Mouse (Mus musculus) lung, postnatal 10 days (tissue): ENCODE data around the gene Creld1.

Experiments used
- DNase-seq: peaks from one replicate; pipeline ENCODE4 v3.0.0; 2021

The Creld1 gene

DNA sequence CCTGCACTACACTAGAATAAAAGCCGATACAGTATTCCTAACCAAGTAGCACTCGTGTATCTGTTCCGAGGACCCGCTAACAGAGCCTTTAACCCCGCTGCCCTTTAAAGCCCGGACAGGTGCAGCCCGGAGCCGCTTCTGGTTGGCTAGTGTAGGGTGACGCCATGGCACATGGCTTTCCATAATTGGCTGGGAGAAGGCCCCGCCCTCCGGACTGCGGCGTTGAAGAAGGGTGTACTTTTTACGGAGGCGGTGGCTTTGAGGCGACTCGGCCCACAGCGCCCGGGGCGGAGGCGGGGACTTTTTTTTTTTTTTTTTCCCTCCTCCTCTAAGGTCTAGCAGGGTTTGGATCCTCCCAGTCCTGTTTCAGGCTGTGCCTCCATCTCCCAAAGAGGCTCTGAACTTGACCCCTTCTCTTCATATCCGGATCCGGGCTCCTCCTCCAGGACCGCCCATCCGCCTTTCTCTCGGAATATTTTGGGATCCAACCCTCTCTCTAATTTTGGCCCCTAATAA, at the start of gene Creld1:
Creld1 (plus strand) TSS at position 198 of the 516 bp plus-strand sequence.
- DNase-seq = peak; percentile 97

DNA sequence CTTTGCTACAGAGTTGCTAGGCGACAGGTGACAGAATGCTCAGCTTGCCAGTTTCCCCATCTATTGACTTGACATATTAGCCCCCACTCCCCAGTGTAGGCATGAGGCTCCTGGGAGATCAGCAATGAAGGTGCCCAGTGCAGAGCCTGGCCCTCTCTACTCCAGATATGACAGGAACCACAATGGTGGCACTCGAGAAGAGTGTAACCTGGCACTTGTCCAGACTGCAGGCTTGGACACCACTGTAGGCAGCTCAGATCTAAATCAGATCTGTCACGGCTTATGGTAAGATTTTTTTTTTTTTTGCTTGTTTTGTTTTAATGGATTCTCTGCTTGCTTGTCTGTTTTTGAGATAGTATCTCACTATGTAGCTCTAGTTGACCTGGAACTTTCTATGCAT, 49.4 kb upstream of the Creld1 start:
- no peak for DNase-seq

DNA sequence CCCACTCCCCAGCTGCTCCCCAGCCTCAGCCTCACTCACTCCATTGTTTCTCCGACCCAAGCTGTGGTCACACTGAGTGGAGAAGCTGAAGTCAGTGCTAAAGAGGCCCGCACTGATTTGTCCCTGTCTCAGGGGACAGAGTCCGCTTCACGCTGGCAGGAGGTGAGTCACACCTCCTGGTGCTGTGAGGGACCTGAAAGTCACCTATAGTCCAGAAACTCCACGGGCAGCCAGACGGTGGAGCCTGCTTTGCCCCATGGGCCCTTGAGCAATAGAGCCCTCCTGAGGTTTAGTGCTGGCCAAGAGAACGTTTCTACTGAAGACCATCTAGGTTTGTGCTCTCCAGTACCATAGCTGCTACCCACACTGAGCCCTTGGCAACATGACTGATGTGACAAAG, 48.4 kb upstream of the Creld1 start:
- DNase-seq = no peak

DNA sequence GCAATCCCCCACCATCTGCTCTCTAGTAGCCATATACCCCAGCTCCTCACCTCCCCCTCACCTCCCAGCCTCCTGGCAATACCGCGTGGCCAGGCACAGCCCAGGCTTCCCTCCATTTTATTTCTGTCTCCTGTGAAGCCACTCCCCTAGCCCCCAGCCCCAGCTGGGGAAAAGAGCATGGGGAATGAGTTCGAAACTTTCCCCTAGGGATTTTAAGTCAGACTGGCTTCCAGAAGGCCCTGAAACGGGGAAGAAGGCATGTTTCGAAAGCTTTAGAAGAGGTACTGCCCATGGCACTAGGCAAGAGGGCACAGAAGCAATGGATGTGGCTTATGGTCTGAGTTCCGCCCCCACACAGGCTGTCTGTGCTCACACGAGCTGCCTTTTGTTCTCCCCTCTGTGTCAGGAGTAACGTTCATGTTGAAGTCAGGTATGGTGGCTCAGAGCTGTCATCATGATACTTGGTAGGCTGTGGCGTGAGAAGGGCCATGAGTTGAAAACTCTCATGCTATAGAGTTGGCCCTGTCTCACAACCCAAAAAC, 47.4 kb upstream of the Creld1 start, which contains the start of gene Cidec:
Cidec (minus strand) TSS at position 97 of the 542 bp plus-strand sequence.
- no peak for DNase-seq

DNA sequence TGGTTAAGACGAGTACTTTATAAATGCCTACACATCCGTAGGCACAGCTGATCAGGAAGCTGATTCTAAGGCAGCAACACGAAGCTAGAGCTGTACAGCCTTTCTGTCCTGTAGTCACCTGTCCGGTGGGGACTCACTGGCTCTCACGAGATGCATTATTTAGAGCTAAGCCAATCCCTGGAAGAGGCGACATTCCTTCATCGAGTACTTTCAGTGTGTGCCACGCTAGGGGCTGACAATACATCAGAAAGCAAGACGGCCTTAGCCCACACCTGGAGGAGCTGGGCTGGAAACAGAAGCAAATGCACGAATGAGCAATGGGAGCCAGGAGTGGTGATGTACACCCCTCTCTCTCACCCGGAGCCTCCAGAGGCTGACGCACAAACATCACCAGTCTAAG, 46.0 kb upstream of the Creld1 start:
- DNase-seq = no peak

DNA sequence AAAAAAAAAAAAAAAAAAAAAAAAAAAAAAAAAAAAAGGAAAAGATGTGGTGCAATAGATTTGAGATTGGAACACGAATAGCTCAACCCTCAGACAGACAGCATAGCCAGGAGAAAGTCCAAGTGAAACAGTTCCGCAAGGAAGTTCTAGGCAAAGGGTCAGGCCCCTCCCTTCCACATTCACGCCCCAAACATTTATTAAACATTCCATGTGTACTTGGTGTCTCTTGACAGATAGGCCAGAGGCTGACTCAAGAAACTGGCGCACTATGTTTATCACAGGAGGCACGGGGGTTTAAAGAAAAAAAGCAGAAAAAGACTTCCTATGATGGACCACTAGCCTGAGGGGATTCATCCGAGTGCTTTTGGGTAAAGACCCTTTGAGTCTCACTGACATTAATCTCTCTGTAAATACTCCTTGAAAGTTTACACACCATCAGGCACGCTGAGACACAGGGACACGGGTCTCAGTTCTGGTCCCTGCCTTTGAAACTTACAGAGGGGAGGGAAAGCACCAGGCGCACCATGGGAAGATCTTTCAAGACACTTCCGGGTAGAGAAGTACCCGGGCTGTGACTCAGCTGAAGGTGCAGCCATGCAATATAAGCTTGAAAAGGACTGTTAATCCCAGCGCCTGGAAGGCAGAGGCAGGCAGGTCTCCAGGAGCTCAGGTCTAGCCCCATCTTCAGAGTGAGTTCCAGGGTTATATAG, 44.2 kb upstream of the Creld1 start:
- no peak for DNase-seq

DNA sequence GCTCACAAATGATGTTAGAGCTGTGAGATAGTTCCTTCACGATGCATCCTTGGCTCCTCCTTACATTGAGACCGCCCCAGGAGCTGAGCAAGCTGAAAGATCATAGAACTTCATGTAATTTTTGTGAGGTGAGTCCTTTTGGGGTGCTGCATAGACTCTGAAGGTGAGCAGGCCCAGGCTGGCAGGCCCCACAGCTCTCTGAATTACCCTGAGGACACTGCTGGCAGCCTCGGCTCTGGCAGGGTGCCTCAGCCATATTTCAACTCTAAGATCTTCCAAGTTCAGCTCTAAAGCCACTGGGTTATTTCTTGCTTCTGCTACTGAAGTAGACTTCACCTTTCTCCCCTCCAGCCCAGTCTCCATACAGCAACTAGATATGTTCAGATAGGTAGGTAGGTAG, 42.4 kb upstream of the Creld1 start:
- no peak for DNase-seq

DNA sequence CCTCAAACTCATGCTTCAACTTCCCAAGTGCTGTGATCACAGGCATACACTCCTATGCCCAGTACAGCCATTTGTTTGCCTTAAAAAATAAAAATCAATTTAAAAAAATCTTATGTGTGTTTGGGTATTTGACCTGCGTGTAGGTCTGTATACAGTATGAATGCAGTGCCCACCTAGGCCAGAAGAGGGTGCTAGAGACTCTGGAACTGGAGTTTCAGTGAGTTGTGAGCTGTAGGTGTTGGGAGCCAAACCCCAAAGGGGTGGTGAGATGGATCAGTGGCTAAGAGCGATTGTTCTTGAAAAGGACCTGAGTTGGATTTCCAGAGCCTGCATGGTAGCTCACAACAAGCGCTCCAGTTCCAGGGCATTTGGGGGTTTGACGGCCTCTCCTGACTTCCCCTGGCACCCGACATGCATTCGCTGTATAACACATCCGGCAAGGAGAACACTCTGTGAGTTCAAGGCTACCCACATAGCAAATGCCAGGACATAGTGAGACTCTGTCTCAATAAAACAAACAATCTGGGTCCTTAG, 41.9 kb upstream of the Creld1 start:
- peak; percentile 80 for DNase-seq

DNA sequence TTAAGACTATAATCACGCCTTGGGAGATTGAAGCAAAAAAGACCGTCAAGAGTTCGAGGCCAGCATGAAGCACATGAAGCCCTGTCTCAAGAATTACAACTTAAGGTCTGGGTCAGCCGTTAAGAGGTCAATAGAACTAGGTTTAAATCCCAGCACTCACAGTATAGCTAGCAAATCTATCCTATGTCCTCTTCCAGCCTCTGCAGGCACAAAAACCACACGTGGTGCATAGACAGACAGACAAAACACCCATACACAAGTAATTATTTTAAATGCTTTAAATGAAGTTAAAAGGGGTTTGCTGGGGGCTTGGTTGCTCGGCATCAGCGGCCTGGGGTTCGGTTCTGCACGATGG, 41.0 kb upstream of the Creld1 start:
- no peak for DNase-seq

DNA sequence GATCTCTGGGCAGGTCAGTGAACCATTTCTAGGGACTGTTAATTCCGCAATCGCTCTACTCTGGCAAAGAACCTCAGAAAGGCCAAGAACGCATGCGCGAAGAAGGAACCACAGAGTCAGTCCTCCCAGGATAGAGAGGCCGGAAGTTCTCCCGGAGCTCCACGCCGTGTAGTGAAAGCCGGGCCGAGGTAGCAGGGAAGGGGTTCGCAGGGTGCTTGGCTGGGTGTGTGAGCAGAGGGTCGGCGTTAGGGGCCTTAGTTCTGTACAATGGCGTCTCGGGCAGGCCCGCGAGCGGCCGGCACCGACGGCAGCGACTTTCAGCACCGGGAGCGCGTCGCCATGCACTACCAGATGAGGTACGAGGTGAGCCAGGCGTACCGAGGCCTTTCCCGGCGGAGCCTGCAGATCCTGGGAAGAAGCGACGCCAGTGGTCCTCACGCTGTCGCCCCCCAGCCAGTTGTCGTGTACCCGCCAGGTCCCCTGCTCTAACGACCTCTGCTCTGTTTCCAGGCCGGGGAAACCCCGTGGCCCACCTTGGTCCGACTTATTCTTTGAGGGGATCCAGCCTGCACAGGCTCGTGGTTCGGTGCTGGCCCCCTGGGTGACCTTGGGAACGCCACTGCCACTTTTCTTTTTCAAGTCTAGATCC, 40.5 kb upstream of the Creld1 start, which contains the start of gene Jagn1:
Jagn1 (plus strand) TSS at position 128 of the 649 bp plus-strand sequence.
- peak; percentile 95 for DNase-seq

DNA sequence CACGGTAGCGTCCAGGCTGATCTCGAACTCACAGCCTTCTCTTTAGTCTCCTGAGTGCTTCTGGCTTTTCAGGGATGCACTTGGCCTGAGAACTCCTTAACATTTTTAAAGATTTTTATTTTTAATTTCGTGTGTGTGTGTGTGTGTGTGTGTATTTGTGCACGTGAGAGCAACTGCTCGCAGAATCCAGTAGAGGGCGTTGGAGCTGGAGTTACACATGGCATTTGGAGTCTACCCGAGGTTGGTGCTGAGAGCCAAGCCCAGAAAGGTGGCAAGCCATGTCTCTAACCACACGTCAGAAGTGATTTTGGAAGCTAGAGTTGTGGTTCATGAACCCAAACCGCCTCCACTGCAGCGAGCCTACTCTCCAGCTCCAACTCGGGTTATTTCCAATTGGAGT, 40.0 kb upstream of the Creld1 start:
- no peak for DNase-seq

DNA sequence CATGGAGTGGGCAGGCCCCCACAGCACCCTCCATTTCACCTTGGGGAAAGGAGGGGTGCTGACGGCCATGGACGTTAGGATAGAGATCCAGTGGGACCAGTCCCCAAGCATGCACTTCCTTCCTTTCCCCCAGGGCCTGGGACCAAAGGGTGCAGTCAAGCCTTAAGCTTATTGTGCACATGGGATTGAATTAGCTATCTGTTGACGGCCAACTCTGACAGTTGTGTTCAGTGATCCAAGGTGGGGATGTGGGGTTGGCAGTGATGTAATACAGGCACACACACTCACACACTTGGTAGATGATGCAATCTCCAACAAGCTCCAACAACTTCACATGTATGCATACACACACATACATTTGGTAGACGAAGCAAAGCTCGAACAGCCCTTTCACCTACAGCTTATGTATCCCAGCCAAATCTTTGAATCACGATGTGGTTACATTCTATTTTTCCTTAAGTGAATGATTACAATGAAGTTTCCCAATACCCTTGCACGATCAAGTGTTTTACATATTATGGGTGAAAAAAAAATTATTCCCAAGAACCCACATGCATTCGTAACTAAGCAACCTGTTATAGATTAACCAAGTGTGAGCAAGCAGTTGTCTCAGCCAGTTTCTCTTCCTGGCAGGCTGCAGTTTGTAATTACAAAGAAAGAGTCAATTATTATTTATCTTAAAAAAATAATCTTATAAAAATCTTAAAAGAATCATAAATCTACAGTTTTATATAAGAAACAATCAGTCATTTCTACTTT, 38.7 kb upstream of the Creld1 start:
- DNase-seq = no peak

DNA sequence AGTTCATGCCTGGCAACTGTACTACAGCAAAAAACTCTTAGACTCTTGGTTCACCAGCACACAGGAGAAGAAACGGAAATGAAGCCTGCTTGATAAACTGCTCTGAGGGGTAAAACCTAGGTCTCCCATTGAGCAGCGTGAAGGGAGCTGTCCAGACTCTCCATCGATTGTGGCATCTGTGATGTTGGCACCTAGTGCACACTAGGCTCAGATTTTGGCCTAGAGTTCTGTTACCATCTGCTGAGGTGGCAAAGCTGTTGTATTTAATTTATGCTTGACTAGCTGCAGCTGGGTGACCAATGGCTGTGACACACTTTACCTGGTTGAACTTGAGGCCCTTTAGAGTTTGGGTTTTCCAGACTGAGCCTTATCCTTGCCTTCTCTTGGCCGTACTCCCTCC, 35.5 kb upstream of the Creld1 start:
- no peak for DNase-seq

DNA sequence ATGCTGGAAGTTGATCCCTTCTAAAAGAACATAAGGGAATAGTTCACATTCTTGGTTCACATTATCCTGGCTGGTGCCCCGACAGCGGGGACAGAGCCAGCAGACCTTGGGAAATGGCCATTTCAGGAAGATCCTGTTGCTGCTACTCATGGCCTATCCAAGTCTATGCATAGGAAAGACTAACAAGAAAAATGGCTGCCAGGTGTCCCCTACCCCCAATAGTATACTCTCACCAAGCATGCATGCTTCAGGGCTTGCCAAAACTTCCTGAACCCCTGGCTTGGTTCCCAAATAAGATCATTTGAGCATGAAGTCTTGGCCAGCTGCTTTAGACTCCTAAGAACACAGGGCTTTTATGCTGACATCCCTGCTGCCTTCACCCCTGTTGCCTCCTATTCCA, 31.3 kb upstream of the Creld1 start:
- no peak for DNase-seq

DNA sequence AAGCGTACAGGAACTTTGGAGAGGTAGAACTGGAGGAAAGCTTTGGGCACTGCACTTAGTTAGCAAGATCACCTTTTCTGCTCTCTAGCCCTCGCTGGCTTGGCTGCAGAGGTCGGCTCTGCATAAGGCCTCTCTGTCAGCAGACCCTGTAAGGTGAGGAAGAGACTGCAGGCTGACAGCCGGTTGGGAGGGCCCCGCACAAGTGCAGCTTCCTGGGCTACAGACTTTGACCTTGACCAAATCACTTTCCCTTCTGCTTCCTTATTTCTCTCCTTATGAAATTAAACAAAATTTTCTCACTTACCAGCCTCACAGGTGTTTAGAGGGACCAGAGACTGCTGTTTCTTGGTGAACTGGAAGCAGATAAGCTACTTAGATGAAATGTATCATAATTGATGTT, 28.1 kb upstream of the Creld1 start:
- no peak for DNase-seq

DNA sequence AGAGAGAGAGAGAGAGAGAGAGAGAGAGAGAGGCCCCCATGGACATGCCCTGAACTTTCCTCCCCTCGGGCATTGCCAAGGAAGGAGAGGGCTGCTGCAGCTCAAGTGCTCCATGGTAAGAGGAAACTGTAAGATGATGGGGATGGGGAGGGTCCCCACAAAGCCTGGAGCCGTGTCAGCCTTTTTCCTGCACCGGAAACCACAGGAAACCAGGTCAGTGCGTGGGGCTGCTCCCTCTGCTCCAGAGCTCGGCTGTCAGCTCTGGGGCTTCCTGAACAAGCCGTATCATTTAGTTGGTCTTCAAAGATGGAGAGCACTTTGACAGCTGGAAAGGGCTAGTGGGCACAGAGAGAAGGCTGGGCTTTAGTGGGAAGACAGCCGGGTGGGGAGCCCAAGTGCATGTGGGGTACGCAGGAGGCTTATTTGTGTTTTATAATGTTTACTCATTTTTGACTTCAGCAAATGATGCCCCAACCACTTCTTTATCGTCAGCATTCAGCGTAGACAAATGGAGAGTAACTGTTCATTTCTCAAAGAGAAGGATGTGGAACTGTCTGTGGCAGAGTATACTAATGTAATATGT, 25.1 kb upstream of the Creld1 start, which contains the start of gene Il17re:
Il17re (plus strand) TSS at position 533 of the 583 bp plus-strand sequence.
- no peak for DNase-seq

DNA sequence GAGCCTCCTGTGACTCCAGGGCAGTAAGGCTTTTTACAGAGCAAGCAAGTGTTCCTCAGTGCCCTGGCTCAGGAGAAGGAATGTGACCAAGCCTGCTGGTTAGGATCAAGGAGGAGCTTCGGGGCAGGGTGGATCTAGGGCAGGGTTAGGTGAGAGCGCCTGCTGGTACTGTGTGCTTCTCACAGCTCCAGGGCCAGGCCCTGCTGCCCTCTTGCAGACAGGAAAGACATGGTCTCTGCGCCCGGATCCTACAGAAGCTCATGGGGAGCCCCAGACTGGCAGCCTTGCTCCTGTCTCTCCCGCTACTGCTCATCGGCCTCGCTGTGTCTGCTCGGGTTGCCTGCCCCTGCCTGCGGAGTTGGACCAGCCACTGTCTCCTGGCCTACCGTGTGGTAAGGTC, 24.5 kb upstream of the Creld1 start:
- DNase-seq = peak; percentile 70

DNA sequence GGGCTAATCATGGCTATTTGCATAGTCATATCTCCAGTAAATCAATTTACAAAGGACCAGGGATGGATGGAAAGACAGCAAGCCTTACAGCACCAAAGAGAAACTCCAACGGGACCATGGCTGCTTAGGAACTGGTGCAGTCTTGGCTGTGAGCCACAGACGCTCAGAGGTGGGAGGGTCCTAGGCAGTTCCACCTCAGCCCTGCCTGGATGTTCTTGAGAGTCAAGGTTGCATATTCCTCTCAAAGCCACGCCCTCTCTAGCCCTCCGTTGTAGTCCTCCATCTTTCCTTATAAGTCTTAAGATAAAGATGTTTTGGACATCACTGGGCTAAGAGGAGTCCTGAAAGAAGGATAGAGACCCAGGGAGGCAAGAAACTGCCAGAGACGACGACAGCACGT, 19.1 kb upstream of the Creld1 start:
- no peak for DNase-seq

DNA sequence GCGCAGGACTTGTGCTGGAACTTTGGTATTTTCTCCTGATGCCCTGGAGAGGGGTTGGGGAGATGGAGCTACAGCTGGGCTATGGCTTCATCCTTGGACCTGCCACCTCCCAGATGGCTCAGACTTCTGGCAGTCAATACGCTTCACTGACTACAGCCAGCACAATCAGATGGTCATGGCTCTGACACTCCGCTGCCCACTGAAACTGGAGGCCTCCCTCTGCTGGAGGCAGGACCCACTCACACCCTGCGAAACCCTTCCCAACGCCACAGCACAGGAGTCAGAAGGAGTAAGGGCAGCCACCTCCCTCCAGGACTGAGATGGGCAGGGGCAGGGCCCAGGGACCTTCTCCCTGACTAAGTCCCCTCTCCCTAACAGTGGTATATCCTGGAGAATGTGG, 17.5 kb upstream of the Creld1 start:
- peak; percentile 49 for DNase-seq

DNA sequence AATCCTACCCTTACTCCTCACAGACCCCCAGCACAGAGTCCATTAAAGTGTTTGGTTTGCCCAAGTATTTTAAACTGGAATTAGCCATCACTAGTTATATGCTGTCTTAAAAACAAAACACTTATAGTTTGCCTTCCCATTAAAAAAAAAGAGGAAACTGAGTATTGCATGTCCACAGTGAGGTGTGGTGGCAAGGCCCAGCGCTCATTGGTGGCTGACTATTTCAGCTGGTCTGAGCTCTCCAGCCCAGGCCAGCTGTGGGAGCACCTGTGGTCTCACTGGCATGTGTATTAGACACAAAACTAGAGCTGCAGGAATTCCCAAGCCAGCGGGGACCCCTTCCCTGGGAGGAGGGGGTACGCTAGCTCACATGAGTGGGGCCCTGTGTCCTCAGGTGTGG, 14.6 kb upstream of the Creld1 start:
- no peak for DNase-seq

DNA sequence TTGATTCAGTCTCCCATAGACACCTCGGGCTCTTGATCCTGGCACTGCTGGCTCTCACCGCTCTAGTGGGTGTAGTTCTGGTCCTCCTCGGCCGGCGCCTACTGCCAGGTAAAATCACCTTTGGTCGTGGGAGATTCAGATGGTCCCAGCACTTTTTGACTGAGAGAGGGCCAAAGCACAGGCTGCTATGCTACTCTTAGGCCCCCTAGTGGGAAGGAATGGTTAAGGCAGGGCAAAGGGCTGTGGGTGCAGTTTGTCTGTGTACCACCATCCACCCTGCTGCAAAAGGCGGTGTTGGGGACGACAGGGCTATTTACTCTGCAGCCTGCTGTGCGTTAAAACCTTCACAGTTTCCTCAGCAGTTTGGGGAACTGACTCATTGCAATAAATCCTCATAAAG, 14.1 kb upstream of the Creld1 start:
- peak; percentile 87 for DNase-seq

DNA sequence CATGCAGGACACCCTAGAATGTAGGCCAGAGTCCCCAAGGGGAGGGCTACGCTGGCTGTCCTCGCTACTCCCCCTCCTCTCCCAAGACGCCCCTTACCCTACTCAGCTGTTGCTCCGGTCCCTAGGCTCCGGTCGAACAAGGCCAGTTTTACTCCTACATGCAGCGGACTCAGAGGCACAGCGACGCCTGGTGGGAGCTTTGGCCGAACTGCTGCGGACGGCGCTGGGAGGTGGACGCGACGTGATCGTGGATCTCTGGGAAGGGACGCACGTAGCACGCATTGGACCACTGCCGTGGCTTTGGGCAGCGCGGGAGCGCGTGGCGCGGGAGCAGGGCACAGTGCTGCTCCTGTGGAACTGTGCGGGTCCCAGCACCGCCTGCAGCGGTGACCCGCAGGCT, 13.7 kb upstream of the Creld1 start:
- DNase-seq = peak; percentile 89
